Mouse (Mus musculus): ENCODE results near the gene Angel1.

Gene Angel1

GRCm38 (mm10) chr12:86679546-86679930 is 46.7 kb downstream of the Angel1 start:
- DNase-seq (ENCODE audit: low spot score), result no peak

- no peak for DNase-seq (ENCODE audit: low spot score)
Measured at GRCm38 (mm10) chr12:86678591-86679545, 47.4 kb downstream of the Angel1 start, which contains the start of gene Vash1. Vash1 (plus strand) TSS chr12:86678700.

DNA sequence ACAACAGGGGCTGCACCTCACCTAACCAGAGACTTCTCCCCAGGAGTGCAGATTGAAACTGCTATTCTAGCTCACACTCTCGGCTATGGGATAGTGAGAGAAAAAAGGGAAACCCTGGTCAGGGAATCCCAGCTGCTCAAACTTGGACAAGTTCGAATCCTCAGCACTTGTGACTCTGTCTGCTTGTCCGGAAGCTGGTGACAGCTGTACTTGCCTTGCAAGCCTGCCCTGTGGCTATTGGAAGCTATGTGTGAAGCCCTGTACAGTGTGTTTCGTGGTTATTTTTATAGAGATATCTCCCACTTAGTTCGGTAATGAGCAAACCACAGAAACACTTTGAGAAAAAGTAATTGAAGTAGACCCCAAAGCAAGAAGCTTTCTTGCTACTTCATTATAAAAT is 53.8 kb downstream of the Angel1 start:
- no peak for DNase-seq (ENCODE audit: low spot score)

- DNase-seq (ENCODE audit: low spot score), result no peak
Measured at GRCm38 (mm10) chr12:86672105-86672504, 54.2 kb downstream of the Angel1 start.

- no peak for DNase-seq (ENCODE audit: low spot score)
Measured at GRCm38 (mm10) chr12:86668404-86668803, 57.9 kb downstream of the Angel1 start.

DNA sequence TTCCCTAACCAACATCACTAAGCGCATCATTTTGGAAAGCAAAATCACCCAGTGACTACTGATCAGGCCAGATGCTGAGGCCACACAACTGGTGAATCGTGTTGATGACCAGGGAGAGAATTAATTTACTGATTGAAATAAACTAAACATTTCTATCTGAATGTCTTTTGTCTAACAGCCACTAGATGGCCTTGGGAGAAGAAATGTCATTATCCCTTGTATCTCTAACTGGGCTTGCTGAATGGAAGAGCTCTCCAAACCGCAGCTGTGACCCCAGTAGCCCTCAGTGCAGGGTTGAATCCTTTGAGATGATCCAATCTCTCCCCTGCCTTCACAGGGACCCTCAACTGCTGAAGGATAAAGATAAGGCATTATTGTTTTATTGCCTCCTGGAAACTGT is 60.6 kb downstream of the Angel1 start:
- DNase-seq (ENCODE audit: low spot score), result no peak

DNA sequence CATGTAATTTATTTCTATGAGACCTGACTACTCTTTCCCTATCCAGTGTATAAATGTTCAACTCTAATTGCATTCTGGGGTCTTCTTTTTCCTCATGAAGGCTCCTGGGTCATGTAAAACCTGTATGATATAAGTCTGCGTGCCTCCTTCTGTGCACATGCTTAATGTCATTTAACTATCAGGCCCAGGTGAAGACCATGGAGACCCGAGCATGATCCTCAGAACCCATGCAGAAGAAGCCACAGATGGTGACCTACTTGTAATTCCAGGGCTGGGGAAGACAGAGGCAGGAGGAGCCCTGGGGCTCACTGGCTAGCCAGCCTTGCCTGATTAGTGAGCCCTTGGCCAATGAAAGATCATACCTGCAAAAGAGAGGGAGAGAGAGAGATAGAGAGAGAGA is 65.8 kb downstream of the Angel1 start:
- no peak for DNase-seq (ENCODE audit: low spot score)

- no peak for DNase-seq (ENCODE audit: low spot score)
Measured at GRCm38 (mm10) chr12:86659447-86659968, 66.8 kb downstream of the Angel1 start.

DNA sequence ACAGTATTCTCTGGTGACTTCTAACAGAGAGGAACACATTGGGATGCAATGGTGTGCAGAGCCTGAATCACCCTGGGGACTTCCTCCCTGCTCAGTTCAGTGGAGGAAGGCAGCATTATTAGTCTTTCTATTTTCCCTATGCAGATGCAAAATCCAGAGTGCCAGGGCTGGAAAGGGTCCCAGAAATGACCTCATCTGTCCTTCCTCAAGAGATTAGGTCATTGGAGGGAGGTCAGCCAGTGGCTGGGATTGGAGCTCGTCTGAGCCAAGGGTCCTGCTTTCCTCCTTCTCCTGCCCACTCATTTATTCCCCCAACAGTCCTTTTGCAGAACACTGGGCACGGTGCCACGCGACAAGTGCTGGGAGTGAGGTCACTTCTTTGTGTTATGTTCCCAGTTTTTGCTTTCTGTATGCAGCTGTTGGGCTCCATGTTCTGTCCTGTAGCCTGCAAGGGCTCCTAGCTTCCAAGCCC is 73.7 kb downstream of the Angel1 start:
- no peak for DNase-seq (ENCODE audit: low spot score)

- no peak for DNase-seq (ENCODE audit: low spot score)
Measured at GRCm38 (mm10) chr12:86651301-86651860, 74.9 kb downstream of the Angel1 start.

Data from c-Kit-positive CD71-positive TER-119-positive erythroid progenitor cells, embryonic 14.5 days (primary cell).